Mouse (Mus musculus): ENCODE data around the gene Ttc6. TPM values are rescaled to one million over a fixed set of nuclear protein-coding genes. Genes with fewer than 3 reads are reported as not detected.

Ttc6 gene
- polyA plus RNA-seq, 1 experiment: not detected

GRCm38 (mm10) chr12:57537791-57538587 is 25.9 kb upstream of the Ttc6 start:
- TF ChIP-seq GATA1 (IDR thresholded peaks at IDR 0.05; ENCODE audit: borderline replicate concordance, low read length) (no peak), FLI1 (IDR thresholded peaks at IDR 0.05; ENCODE audit: low read length) (no peak)
- peaks cover 12% of the 10 kb centered on the region for H3K9me3 ChIP-seq
- H3K4me3 ChIP-seq (replicated peaks): peak overlapping the region; percentile 89
- H3K36me3 ChIP-seq (replicated peaks; ENCODE audit: low read length): no peaks in the 10 kb centered on the region
- H3K27me3 ChIP-seq (replicated peaks): peaks cover 91% of the 10 kb centered on the region
- H3K4me1 ChIP-seq: peaks cover 30% of the 10 kb centered on the region

GRCm38 (mm10) chr12:57538588-57539550 is 25.0 kb upstream of the Ttc6 start:
- Histone ChIP-seq H3K9me3 (peaks cover 20% of the 10 kb centered on the region), H3K27me3 (replicated peaks) (peaks cover 91% of the 10 kb centered on the region), H3K4me3 (replicated peaks) (peak overlapping the region; percentile 89)

GRCm38 (mm10) chr12:57539551-57539985 is 24.3 kb upstream of the Ttc6 start:
- Histone ChIP-seq H3K9me3 (peaks cover 20% of the 10 kb centered on the region), H3K36me3 (replicated peaks; ENCODE audit: low read length) (no peaks in the 10 kb centered on the region), H3K4me1 (peaks cover 38% of the 10 kb centered on the region), H3K4me3 (replicated peaks) (peak overlapping the region; percentile 89), H3K27me3 (replicated peaks) (peaks cover 91% of the 10 kb centered on the region)
- no peak for TF ChIP-seq GATA1 (IDR thresholded peaks at IDR 0.05; ENCODE audit: borderline replicate concordance, low read length)
- TF ChIP-seq FLI1 (IDR thresholded peaks at IDR 0.05; ENCODE audit: low read length): no peak

More at GRCm38 (mm10) chr12:57538588-57539550, 25.0 kb upstream of the Ttc6 start:
- H3K4me1 ChIP-seq: peaks cover 38% of the 10 kb centered on the region
- H3K36me3 ChIP-seq (replicated peaks; ENCODE audit: low read length): no peaks in the 10 kb centered on the region
- TF ChIP-seq GATA1 (IDR thresholded peaks at IDR 0.05; ENCODE audit: borderline replicate concordance, low read length) (no peak), FLI1 (IDR thresholded peaks at IDR 0.05; ENCODE audit: low read length) (no peak)

GRCm38 (mm10) chr12:57541118-57541517 is 22.8 kb upstream of the Ttc6 start:
- no peaks in the 10 kb centered on the region for H3K36me3 ChIP-seq (replicated peaks; ENCODE audit: low read length)
- H3K9me3 ChIP-seq: peaks cover 20% of the 10 kb centered on the region
- H3K27me3 ChIP-seq (replicated peaks): peaks cover 91% of the 10 kb centered on the region
- TF ChIP-seq GATA1 (IDR thresholded peaks at IDR 0.05; ENCODE audit: borderline replicate concordance, low read length) (no peak), FLI1 (IDR thresholded peaks at IDR 0.05; ENCODE audit: low read length) (no peak)
- H3K4me1 ChIP-seq: peaks cover 49% of the 10 kb centered on the region
- no peak overlapping the region for H3K4me3 ChIP-seq (replicated peaks)

GRCm38 (mm10) chr12:57541931-57542745 is 21.8 kb upstream of the Ttc6 start:
- Histone ChIP-seq H3K4me3 (replicated peaks) (peak overlapping the region; percentile 56), H3K9me3 (peaks cover 20% of the 10 kb centered on the region), H3K36me3 (replicated peaks; ENCODE audit: low read length) (no peaks in the 10 kb centered on the region), H3K4me1 (peaks cover 59% of the 10 kb centered on the region), H3K27me3 (replicated peaks) (peaks cover 91% of the 10 kb centered on the region)
- TF ChIP-seq GATA1 (IDR thresholded peaks at IDR 0.05; ENCODE audit: borderline replicate concordance, low read length) (no peak), FLI1 (IDR thresholded peaks at IDR 0.05; ENCODE audit: low read length) (no peak)

GRCm38 (mm10) chr12:57542746-57543626 is 20.9 kb upstream of the Ttc6 start:
- Histone ChIP-seq H3K4me3 (replicated peaks) (peak overlapping the region; percentile 56), H3K36me3 (replicated peaks; ENCODE audit: low read length) (no peaks in the 10 kb centered on the region), H3K9me3 (peaks cover 20% of the 10 kb centered on the region), H3K4me1 (peaks cover 61% of the 10 kb centered on the region), H3K27me3 (replicated peaks) (peaks cover 91% of the 10 kb centered on the region)
- TF ChIP-seq FLI1 (IDR thresholded peaks at IDR 0.05; ENCODE audit: low read length) (no peak), GATA1 (IDR thresholded peaks at IDR 0.05; ENCODE audit: borderline replicate concordance, low read length) (no peak)

- no peak for TF ChIP-seq FLI1 (IDR thresholded peaks at IDR 0.05; ENCODE audit: low read length)
- TF ChIP-seq GATA1 (IDR thresholded peaks at IDR 0.05; ENCODE audit: borderline replicate concordance, low read length): no peak
- Histone ChIP-seq H3K4me1 (peaks cover 62% of the 10 kb centered on the region), H3K27me3 (replicated peaks) (peaks cover 91% of the 10 kb centered on the region), H3K36me3 (replicated peaks; ENCODE audit: low read length) (no peaks in the 10 kb centered on the region), H3K9me3 (peaks cover 20% of the 10 kb centered on the region), H3K4me3 (replicated peaks) (peak overlapping the region; percentile 60)
These were observed 20.3 kb upstream of the Ttc6 start for GRCm38 (mm10) chr12:57543627-57543991.

GRCm38 (mm10) chr12:57544641-57545370 is 19.1 kb upstream of the Ttc6 start:
- peaks cover 91% of the 10 kb centered on the region for H3K27me3 ChIP-seq (replicated peaks)

More at GRCm38 (mm10) chr12:57544641-57545370, 19.1 kb upstream of the Ttc6 start:
- H3K4me1 ChIP-seq: peaks cover 62% of the 10 kb centered on the region
- peaks cover 24% of the 10 kb centered on the region for H3K9me3 ChIP-seq
- TF ChIP-seq FLI1 (IDR thresholded peaks at IDR 0.05; ENCODE audit: low read length) (no peak), GATA1 (IDR thresholded peaks at IDR 0.05; ENCODE audit: borderline replicate concordance, low read length) (no peak)
- H3K36me3 ChIP-seq (replicated peaks; ENCODE audit: low read length): no peaks in the 10 kb centered on the region
- H3K4me3 ChIP-seq (replicated peaks): peak overlapping the region; percentile 93

Data from megakaryocyte, embryonic 14.5 days (primary cell).